ENCODE assay signal across 8 mouse cellular contexts in the genomic region with DNA sequence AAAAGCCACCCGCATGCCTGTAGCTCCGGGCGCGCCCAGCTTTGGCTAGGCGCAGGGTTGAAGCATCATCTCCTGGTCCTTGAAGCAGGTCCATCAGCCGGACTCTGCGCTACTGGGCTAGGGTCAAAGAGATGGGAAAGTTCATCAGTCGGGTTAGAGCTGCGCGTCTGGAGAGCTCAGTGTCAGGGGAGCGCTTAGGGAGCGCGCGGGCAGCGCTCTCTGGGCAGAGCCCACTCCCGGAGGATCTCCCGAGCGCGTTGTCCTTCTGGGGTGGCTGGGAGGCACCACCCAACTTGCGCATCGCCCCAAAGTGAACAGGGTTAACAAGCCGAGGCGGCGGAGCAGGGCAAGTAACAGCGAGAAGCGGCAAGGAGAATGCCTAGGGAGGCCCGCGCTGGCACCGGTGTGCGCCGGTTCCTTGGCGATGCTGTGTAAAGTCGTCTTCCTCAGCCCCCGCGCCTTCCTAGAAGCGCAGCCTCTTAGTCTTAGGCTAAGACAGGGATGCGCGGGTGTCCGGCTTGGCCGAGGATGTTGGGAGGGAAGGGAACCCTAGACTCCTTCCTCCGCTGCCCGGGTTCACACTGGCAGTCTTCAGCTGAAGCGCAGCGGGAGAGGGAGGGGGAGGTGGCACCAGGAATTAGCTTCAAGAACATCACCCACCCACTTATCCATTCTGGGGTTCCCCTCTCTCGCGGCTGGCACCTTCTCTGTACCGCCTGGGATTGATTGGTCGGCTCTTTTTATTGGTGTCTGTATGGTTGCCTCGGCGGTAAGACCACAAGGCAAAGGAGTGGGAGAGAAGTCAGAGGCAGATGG. TPM values are rescaled to one million over a fixed set of nuclear protein-coding genes. Genes with fewer than 3 reads are reported as not detected.
DNase-seq lines count a peak whose midpoint lies in the region; ATAC-seq lines count a peak whose summit lies in the region.

No protein-coding gene starts in this region.

- no peak overlapping the region for H3K9ac ChIP-seq in liver, embryonic 16.5 days (ENCODE audit: low read depth, low read length)

- no peak for ATAC-seq in liver, embryonic 16.5 days (ENCODE audit: low read depth)

- H3K9me3 ChIP-seq in heart, embryonic 10.5 days: no peaks in the 10 kb centered on the region
- no peaks in the 10 kb centered on the region for H3K9me3 ChIP-seq in liver, embryonic 16.5 days (replicated peaks; ENCODE audit: control insufficient read depth, low read length)

- WGBS in heart, embryonic 10.5 days: 2% methylated on average over 50 of the region's 50 CpGs
- 2% methylated on average over 50 of the region's 50 CpGs for WGBS in liver, embryonic 16.5 days (ENCODE audit: insufficient replicate concordance)

- DNase-seq in heart, embryonic 10.5 days (ENCODE audit: low spot score): no peak
- DNase-seq in heart, postnatal 25 days (ENCODE audit: low spot score): no peak
- peak; percentile 27 to 35 for DNase-seq in CD8-positive naive resting alpha-beta T cell, adult 2 months (ENCODE audit: low read depth in 2 of 2, low spot score in 2 of 2)
- DNase-seq in embryo, embryonic 11 days: peak; percentile 24
- DNase-seq in heart, postnatal 4 days: peak; percentile 19
- DNase-seq in right cerebral cortex, postnatal 4 days: peak; percentile 33
- no peak for DNase-seq in adrenal gland, postnatal 4 days (ENCODE audit: low spot score in 2 of 2)

- H3K27ac ChIP-seq in heart, embryonic 10.5 days: no peak overlapping the region
- no peak overlapping the region for H3K27ac ChIP-seq in liver, embryonic 16.5 days (ENCODE audit: low read length)

- H3K4me3 ChIP-seq in heart, embryonic 10.5 days: peak overlapping the region; percentile 72
- peak overlapping the region; percentile 69; the same call in 1 of the 2 replicates for H3K4me3 ChIP-seq in liver, embryonic 16.5 days (ENCODE audit: low read depth, low read length)

- peaks cover 77% of the 10 kb centered on the region for H3K27me3 ChIP-seq in heart, embryonic 10.5 days (ENCODE audit: insufficient read depth, poor library complexity, severe bottlenecking)
- H3K27me3 ChIP-seq in liver, embryonic 16.5 days (ENCODE audit: control insufficient read depth, insufficient read depth, low read depth, low read length): peaks cover 78% of the 10 kb centered on the region

- H3K4me1 ChIP-seq in heart, embryonic 10.5 days: peaks cover 49% of the 10 kb centered on the region
- peaks cover 10% of the 10 kb centered on the region for H3K4me1 ChIP-seq in liver, embryonic 16.5 days (ENCODE audit: control insufficient read depth, low read depth, low read length)

- no peaks in the 10 kb centered on the region for H3K36me3 ChIP-seq in heart, embryonic 10.5 days
- no peaks in the 10 kb centered on the region for H3K36me3 ChIP-seq in liver, embryonic 16.5 days (ENCODE audit: control insufficient read depth, insufficient read depth)

- H3K4me2 ChIP-seq in liver, embryonic 16.5 days (ENCODE audit: low read depth, low read length): peak overlapping the region; percentile 79; the same call in 1 of the 2 replicates

- intact Hi-C loops in heart, postnatal 25 days (cut with DNase I): loop anchor here (1.0 to 10.0 kb wide), 4 partner anchors 9 to 446 kb away; no protein-coding TSS in a partner anchor

RNA-seq across cellular contexts. Expression of a gene that starts 3.5 kb away (rescaled TPM):
- polyA plus RNA-seq in heart, embryonic 10.5 days (2016; fragmentation: Nextera tagmentation; extraction: Ambion mirVana): 0.13 and 0.32 TPM in 2 replicates
- under 1 TPM; 0.39 to 0.61 TPM for total RNA-seq in heart, postnatal 25 days (2021)
- total RNA-seq in heart, postnatal 4 days (2021): 1 to 10 TPM; 1.2 to 1.5 TPM
- 0.08 TPM in 1 of 2 replicates, not detected in the other for polyA plus RNA-seq in liver, embryonic 16.5 days (2015; fragmentation: Nextera tagmentation; extraction: Ambion mirVana)
- 1 to 10 TPM; 1.6 to 2.1 TPM for total RNA-seq in adrenal gland, postnatal 4 days (2021)

RNA-seq across cellular contexts. Expression of a gene that starts 10.0 kb away (rescaled TPM):
- 63.5 and 67.7 TPM in 2 replicates for polyA plus RNA-seq in heart, embryonic 10.5 days (2016; fragmentation: Nextera tagmentation; extraction: Ambion mirVana)
- total RNA-seq in heart, postnatal 25 days (2021): 10 to 100 TPM; 17.5 to 18.7 TPM
- total RNA-seq in heart, postnatal 4 days (2021): 10 to 100 TPM; 23.3 to 23.8 TPM
- 11.0 TPM in 2 replicates for polyA plus RNA-seq in liver, embryonic 16.5 days (2015; fragmentation: Nextera tagmentation; extraction: Ambion mirVana)
- 10 to 100 TPM; 27.8 to 29.0 TPM for total RNA-seq in adrenal gland, postnatal 4 days (2021)

Comparison
In these comparisons a context has a peak if more than half of its experiments do, and no peak if none do; other contexts are left out.
1. DNase-seq: peak in CD8-positive naive resting alpha-beta T cell, adult 2 months (2 of 2), embryo, embryonic 11 days (single experiment), heart, postnatal 4 days (single experiment) and right cerebral cortex, postnatal 4 days (single experiment); none in heart, embryonic 10.5 days (single experiment), heart, postnatal 25 days (single experiment) and adrenal gland, postnatal 4 days (0 of 2).